Mouse (Mus musculus) olfactory bulb, adult 2 months (tissue): ENCODE results near the gene Tomm5.
A peak's percentile ranks its signal among the peaks of the same experiment; 100 is the strongest.

ENCODE experiments used
- CTCF ChIP-seq: fragments of 200-500 bp; IDR thresholded peaks from 2 replicates; pipeline ENCODE4 v1.5.1; 2012; ENCODE audit warnings: low read depth, mild to moderate bottlenecking, low read length, moderate library complexity; ENCODE audit not compliant: insufficient read depth
- POLR2A ChIP-seq: fragments of 200-500 bp; IDR thresholded peaks from 2 replicates; pipeline ENCODE4 v1.6.1; 2012; ENCODE audit warnings: mild to moderate bottlenecking, low read depth, low read length, moderate library complexity; ENCODE audit not compliant: insufficient read depth

- TF ChIP-seq CTCF: peak; percentile 70
- TF ChIP-seq POLR2A: peak; percentile 63
Observed at GRCm38 (mm10) chr4:45107601-45108277, at the start of gene Tomm5.
